Mouse (Mus musculus): ENCODE data around the gene Ctnnbl1. TPM values are rescaled to one million over a fixed set of nuclear protein-coding genes. Genes with fewer than 3 reads are reported as not detected.
A peak's percentile ranks its signal among the peaks of the same experiment; 100 is the strongest.

Ctnnbl1 gene
- polyA plus RNA-seq, 1 experiment: 61.8 TPM

DNA sequence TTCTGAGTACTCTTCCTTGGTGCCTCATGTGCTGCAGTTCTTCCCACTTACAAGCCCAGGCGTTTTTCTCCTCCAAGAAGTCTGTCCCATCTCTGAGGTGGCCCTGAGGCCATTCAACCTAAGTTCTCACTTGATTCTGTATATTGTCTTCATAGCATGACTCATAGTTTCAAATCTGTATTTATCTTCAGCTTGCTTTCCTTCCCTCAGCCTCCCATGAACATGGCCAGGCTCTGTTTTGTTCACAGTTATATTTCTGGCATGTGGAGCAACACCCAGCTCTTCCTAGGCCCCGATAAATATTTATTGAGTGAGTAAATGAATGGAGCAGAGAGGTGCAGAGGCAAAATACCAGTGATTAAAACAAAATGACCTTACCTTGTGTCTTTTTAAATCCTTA, 38.8 kb downstream of the Ctnnbl1 start:
- TF ChIP-seq CTCF (IDR thresholded peaks at IDR 0.05; ENCODE audit: borderline replicate concordance, extremely low read depth, insufficient read depth, insufficient read length) (no peak), POLR2A (IDR thresholded peaks at IDR 0.05; ENCODE audit: borderline replicate concordance, extremely low read depth, insufficient read depth, insufficient read length, poor library complexity, severe bottlenecking) (no peak)
- no peak for DNase-seq (ENCODE audit: low read depth)

DNA sequence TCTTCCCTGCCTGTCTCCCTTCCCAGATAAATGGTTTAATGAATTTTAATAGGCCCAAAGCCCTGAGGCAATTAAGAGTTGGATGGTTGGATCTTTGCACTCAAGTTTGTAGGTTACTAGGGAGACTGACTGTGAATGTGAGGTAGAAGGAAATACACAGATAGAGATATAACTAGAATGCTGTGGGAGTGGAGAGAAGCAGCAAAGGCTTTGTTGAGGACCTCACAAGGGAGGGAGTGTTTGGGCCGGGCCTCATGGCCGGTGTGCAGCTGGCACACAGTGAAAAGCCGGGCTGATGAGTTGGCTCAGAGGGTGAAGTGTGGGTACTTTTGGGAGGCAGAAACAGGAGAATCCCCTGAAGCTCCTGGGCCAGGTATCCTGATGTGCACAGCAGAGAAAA, 43.8 kb downstream of the Ctnnbl1 start:
- DNase-seq (ENCODE audit: low read depth): peak; percentile 65
- TF ChIP-seq POLR2A (IDR thresholded peaks at IDR 0.05; ENCODE audit: borderline replicate concordance, extremely low read depth, insufficient read depth, insufficient read length, poor library complexity, severe bottlenecking) (no peak), CTCF (IDR thresholded peaks at IDR 0.05; ENCODE audit: borderline replicate concordance, extremely low read depth, insufficient read depth, insufficient read length) (no peak)

DNA sequence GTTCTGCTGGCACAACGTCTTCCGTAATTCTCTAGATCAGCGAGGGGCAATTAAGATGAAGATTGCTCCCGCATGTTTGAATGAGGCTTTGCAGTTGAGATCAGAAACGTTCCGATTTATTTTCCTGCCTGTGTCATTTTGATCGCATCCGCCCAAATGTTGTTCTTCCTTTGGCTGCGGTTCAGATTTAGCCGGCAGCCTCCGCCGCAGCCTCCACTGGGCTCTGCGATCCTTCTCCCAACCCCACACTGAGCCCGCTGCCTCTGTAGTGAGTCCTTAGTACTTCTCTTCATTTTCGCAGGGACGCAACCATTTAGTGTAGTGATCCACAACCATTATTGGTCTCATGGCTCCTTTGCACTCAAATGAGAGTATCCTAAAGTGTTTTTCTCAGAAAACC, 46.0 kb downstream of the Ctnnbl1 start:
- DNase-seq (ENCODE audit: low read depth): peak; percentile 13
- TF ChIP-seq POLR2A (IDR thresholded peaks at IDR 0.05; ENCODE audit: borderline replicate concordance, extremely low read depth, insufficient read depth, insufficient read length, poor library complexity, severe bottlenecking) (no peak), CTCF (IDR thresholded peaks at IDR 0.05; ENCODE audit: borderline replicate concordance, extremely low read depth, insufficient read depth, insufficient read length) (no peak)

DNA sequence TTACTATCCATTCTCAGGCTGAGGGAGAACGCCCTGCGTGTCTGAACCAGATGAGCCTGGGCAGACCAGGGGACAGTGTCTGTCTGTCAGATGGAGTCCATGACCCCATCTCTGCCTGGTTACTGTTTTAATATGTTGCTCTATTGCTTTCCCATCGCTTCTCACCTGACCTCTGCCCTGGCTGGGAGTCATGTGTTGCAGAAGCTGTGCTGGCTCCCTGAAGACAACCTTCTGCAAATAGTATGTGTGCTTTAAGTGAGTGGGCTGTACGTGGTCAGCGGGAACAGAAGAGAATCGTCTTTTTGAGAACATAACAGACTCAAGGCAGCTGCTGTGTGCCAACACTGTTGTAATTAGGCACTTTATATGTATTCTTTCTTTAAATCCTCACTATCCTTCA, 47.0 kb downstream of the Ctnnbl1 start:
- DNase-seq (ENCODE audit: low read depth): no peak
- no peak for TF ChIP-seq CTCF (IDR thresholded peaks at IDR 0.05; ENCODE audit: borderline replicate concordance, extremely low read depth, insufficient read depth, insufficient read length)
- no peak for TF ChIP-seq POLR2A (IDR thresholded peaks at IDR 0.05; ENCODE audit: borderline replicate concordance, extremely low read depth, insufficient read depth, insufficient read length, poor library complexity, severe bottlenecking)

DNA sequence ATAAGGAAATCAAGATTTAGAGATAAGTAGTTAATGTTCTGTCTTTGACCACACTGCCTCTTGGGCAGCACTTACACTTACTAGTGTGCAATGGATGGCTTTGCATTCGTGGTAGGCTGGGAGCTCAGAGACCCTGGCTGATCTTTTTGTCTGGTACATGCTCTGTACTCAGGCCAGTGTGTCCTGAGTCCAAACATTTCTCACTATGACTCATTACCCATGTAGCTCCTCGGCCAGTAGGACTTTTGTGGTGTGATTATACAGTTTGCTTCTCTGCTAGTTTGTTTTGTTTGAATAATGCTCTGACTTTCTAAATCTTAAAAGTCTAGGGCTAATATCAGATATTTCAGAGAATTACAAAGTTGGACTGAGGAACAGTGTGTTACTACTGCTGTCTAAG, 47.4 kb downstream of the Ctnnbl1 start:
- TF ChIP-seq POLR2A (IDR thresholded peaks at IDR 0.05; ENCODE audit: borderline replicate concordance, extremely low read depth, insufficient read depth, insufficient read length, poor library complexity, severe bottlenecking): no peak
- TF ChIP-seq CTCF (IDR thresholded peaks at IDR 0.05; ENCODE audit: borderline replicate concordance, extremely low read depth, insufficient read depth, insufficient read length): no peak
- no peak for DNase-seq (ENCODE audit: low read depth)

DNA sequence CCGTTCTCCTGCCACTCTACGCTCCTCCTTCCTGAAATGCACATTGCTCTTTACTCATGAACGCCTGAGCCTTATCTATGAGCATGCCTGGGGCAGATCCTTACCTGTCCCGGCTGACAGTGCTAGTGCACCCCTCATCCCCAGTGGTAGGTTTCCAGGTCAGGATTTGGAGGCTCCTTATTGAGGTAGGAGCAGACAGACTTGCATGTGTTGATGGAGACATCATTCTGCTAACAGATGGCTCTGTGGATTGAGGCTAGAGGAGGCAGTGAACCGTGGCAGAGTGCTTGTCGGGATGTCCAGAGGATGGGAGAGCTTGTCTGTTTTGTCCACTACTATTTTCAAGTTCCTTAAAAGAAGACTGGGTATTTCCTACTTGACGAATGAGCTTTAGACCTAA, 52.0 kb downstream of the Ctnnbl1 start:
- TF ChIP-seq POLR2A (IDR thresholded peaks at IDR 0.05; ENCODE audit: borderline replicate concordance, extremely low read depth, insufficient read depth, insufficient read length, poor library complexity, severe bottlenecking) (no peak), CTCF (IDR thresholded peaks at IDR 0.05; ENCODE audit: borderline replicate concordance, extremely low read depth, insufficient read depth, insufficient read length) (no peak)

DNA sequence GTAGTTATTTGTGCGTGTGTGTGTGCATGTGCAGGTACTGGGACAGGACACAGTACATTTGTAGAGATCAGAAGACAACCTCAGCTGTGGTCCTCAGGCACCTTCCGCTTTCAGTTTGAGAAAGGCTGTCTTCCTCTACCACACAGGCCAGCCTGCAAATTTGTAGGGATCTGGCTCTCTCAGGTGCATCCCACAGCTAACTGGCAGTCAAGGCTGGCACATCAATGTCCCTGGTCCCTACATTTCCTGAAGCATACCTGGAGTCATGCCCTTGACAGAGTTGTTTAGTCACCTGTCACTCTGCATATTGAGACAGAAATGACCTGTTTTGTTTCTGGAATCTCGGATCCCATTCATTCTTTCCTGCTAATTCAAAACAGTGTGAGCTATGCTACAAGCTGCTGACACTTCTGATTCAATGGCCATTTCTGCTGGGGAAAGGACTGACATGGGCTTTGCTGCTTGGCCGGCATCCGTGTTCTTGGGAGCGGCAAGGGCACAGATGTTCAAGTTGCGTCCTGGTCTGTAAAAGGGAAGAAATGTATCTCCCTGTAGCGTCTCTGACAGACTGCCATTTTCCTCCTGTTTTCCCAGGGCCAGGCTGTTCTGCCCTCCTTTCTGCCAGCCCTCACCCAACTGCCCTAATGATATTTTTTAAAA, 53.8 kb downstream of the Ctnnbl1 start:
- TF ChIP-seq POLR2A (IDR thresholded peaks at IDR 0.05; ENCODE audit: borderline replicate concordance, extremely low read depth, insufficient read depth, insufficient read length, poor library complexity, severe bottlenecking) (no peak), CTCF (IDR thresholded peaks at IDR 0.05; ENCODE audit: borderline replicate concordance, extremely low read depth, insufficient read depth, insufficient read length) (no peak)
- peak; percentile 60 for DNase-seq (ENCODE audit: low read depth)

More for the DNA sequence above, 52.0 kb downstream of the Ctnnbl1 start:
- no peak for DNase-seq (ENCODE audit: low read depth)

DNA sequence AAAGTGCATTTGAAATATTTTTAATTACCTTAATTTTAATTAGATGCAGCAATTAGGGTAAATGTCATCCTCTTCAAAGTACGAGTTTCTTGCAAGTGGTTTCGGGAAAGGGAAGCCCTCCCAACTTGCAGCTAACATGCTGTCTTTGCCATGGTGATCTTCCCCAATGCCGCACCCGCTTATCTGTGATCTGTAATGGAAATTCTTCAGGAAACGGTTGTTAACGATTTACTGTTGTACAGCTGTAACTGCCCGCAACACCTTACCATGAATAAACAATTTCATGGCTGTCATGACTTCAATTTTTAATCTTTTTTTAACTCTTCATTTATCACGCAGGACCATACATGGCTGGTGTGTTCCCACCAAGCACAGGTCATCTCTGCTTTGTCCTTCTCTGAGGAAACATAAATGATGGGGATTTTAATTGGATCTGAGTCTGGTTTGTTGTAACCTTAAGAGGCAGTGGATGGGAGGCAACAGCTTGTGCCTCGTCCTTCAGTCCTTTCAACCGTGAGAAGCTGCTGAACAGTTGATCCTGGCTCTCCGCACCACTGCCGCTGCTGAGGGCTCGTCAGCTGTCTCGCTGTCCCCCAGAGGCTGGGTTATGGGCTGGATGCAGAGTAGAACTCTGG, 54.4 kb downstream of the Ctnnbl1 start:
- TF ChIP-seq POLR2A (IDR thresholded peaks at IDR 0.05; ENCODE audit: borderline replicate concordance, extremely low read depth, insufficient read depth, insufficient read length, poor library complexity, severe bottlenecking): no peak
- TF ChIP-seq CTCF (IDR thresholded peaks at IDR 0.05; ENCODE audit: borderline replicate concordance, extremely low read depth, insufficient read depth, insufficient read length): no peak
- DNase-seq (ENCODE audit: low read depth): peak; percentile 72

DNA sequence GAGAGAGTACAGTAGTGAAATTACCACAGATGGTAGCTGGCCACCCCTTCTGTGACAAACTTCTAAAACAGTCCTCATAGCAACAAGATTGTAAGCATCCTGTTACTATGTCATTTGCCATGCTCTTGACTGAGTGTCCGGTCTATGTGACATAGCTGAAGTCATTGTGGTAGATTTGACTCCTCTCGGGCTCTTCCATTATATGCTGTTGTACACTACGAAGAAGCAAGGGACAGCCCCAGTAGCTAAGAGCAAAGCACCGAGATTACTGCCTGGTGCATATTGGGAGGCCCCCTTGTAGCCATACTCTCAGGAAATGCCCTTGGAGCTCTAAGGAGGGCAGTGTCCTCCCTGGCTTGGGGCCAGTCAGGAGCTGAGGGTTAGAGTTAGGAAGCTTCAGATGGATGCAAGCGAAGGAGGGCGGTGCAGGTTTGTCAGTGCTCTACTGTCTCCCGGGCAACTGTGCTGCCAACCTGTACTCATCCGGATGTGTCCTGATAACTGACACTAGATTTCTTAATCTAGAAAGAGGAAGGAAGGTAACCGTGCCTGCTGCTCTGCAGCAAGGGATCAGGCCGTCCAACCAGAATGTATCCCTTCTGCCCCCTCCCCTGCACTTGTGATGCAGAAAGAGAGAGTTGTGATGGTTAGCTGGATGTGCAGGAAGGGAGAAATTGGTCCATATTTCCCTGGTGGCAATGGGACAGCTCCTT, 55.8 kb downstream of the Ctnnbl1 start:
- TF ChIP-seq CTCF (IDR thresholded peaks at IDR 0.05; ENCODE audit: borderline replicate concordance, extremely low read depth, insufficient read depth, insufficient read length): no peak
- TF ChIP-seq POLR2A (IDR thresholded peaks at IDR 0.05; ENCODE audit: borderline replicate concordance, extremely low read depth, insufficient read depth, insufficient read length, poor library complexity, severe bottlenecking): no peak
- DNase-seq (ENCODE audit: low read depth): no peak

DNA sequence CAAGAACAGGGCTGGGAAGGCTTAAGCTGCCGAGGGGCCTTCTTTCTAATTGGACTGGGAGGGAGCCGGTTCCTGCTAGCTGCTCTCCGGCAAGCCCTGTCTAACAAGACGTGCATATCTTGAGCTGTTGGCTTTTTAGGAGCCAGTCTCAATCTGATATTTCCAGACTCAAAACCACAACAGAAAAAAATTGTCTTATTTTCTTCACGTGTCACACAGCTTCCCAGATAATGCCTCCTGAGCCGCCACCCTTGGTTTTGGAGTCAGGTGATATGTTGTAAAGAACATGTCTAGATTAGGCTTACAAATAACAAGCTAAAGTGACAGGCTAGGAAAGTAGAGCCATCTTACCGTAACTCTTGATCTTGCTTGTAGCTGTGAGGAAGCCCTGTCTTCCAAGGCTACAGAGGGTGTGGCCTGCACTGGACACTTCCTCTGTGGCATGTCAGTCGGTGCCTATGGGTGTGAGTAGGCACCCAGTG, 56.7 kb downstream of the Ctnnbl1 start:
- no peak for TF ChIP-seq CTCF (IDR thresholded peaks at IDR 0.05; ENCODE audit: borderline replicate concordance, extremely low read depth, insufficient read depth, insufficient read length)
- TF ChIP-seq POLR2A (IDR thresholded peaks at IDR 0.05; ENCODE audit: borderline replicate concordance, extremely low read depth, insufficient read depth, insufficient read length, poor library complexity, severe bottlenecking): no peak
- DNase-seq (ENCODE audit: low read depth): peak; percentile 58

DNA sequence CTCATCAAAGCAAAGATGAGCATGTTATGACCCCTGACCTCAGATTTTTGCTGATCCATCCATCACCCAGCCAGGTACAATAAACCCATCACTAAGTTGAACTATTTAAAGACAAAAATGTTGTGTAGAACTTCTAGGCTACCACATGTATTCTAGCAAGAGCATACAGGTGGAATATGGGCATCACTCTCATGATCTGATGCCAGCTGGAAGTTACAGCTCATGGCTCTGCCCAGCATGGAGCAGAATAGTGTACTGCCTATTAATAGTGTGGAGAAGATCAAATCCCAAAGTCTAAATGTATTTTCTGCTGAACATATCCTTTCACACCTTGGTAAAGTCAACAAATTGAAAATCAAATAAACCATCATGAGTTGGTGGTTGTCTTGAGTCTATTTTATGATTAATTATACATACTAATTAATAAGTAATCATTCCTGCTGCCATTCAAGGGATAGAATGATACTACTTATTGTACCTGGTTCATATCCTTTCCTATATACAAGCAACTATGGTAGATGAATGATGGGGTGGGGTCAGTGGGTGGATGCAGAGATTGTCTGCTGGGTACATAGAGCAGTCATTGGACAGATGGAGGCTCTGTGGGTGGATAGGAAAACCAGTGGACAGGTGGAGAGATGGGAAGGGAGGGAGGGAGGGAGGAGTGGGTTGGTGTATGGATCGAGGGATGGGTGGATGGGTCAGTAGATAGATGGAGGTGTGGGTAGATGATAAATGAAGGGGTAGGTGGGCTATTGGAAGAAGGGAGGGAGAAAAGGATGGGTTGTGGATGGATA, 58.6 kb downstream of the Ctnnbl1 start:
- TF ChIP-seq CTCF (IDR thresholded peaks at IDR 0.05; ENCODE audit: borderline replicate concordance, extremely low read depth, insufficient read depth, insufficient read length) (no peak), POLR2A (IDR thresholded peaks at IDR 0.05; ENCODE audit: borderline replicate concordance, extremely low read depth, insufficient read depth, insufficient read length, poor library complexity, severe bottlenecking) (no peak)
- DNase-seq (ENCODE audit: low read depth): no peak
